Mouse (Mus musculus): Measurements from ENCODE around the gene Ccdc30. TPM values are rescaled to one million over a fixed set of nuclear protein-coding genes. Genes with fewer than 3 reads are reported as not detected.

Ccdc30 gene
- total RNA-seq, 2 experiments from 2014 or later, result 16.3 to 16.9 TPM

DNA sequence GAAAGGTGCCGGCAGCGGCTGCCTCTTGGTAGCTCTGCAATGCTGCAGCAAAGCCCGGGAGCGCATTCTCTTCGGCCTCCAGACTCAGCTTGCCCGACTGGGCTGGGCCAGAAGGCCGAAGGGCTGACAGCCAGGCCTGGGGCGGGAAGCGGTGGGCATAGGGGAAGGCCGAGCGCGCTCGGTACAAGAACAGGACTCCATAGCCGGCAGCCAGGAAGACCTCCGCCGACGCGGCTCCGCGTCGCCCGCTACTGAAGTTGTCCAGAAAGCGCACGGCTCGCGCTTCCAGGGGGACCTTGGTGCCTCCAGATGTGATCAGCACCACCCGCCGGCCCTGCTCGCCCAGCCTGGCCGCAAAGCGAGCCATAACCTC is 6.6 kb upstream of the Ccdc30 start:
- no peak for DNase-seq (ENCODE audit: low spot score in 2 of 2)

DNA sequence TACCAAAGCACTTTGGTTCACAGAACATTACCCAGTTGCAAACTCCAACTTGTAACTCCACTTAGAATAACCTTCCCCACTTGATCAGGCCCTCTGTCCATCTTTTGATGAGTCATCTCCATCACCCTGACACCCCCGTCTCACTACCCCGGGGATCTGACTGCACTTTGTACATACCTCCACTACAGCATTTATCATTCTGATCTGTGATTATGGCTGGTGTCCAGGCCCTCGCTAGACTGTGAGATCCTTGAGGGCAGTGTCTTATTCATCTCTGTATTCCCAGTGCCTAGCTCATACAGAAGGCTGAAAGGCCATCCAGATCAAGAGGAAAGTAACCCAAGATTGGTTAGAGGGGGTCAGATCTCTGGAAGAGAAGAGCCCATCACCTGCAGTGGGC is 5.9 kb upstream of the Ccdc30 start:
- intact Hi-C loops (cut with DNase I), result loop anchor here (5.0 kb wide), 2 partner anchors 41 to 116 kb away; partner anchors contain the start of genes Foxj3 and Frg2f1
- no peak for DNase-seq (ENCODE audit: low spot score in 2 of 2)

More for the DNA sequence above, 6.6 kb upstream of the Ccdc30 start:
- intact Hi-C loops (cut with DNase I), result loop anchor here (5.0 kb wide), 2 partner anchors 40 to 115 kb away; partner anchors contain the start of genes Foxj3 and Frg2f1

DNA sequence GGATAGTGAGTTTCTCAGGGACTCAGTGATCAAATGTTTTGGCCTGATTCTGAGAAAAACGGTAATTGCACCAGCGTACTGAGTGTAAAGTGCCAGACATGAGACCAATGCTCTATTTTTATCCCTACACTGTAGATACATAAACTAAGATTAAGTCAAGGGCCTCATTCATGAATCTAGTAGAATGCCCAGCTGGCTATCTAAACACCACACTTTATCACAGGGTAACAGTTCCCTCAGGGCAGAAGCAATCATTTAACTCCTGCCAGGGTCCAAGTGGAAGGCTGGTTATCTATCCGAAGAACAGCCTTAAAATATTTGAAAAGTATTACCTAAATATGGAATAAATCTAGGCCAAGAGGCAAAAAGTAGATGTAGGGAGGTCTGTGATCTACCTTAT is 2.6 kb upstream of the Ccdc30 start:
- intact Hi-C loops (cut with DNase I), result no loop called here
- DNase-seq (ENCODE audit: low spot score in 2 of 2), result no peak

DNA sequence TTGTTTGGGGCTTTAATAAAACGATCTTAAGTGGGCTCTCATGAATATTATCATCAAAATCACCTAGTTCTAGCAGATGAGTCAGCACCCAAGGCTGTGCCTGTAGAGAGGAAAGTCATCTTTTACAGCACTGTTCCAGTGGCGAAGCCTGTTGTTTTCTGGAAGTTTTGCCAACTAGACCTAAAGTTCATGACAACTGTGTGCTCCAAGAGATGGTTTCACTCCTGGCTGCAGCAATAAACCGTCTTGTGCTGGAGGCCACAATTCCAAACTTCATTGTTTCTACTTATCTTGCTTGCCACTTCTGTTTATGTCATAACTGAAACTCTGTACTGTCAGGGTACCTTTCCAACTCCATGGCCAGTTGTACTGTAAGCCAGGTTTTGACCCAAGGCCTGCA is 1.9 kb upstream of the Ccdc30 start:
- intact Hi-C loops (cut with DNase I), result no loop called here
- no peak for DNase-seq (ENCODE audit: low spot score in 2 of 2)

DNA sequence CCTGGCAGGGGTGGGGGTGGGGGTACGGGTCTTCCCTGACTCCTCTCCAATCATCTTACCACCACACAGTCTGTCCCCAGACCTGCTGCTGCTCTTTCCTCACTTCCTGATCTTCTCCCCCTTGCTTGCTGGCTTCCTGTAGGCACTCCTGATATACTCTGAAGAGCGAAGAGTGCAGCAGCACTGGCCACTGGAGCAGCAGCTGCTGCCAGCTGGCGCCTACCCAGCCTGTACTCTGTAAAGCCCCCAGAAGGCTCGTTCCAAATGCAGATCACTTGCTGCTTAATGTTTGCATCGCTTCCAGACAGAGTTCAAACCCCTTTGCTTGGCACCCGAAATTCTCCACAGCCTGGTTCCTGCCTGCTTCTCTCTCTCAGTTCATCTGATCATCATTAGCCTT is 2.5 kb downstream of the Ccdc30 start:
- intact Hi-C loops (cut with DNase I), result no loop called here
- no peak for DNase-seq (ENCODE audit: low spot score in 2 of 2)

DNA sequence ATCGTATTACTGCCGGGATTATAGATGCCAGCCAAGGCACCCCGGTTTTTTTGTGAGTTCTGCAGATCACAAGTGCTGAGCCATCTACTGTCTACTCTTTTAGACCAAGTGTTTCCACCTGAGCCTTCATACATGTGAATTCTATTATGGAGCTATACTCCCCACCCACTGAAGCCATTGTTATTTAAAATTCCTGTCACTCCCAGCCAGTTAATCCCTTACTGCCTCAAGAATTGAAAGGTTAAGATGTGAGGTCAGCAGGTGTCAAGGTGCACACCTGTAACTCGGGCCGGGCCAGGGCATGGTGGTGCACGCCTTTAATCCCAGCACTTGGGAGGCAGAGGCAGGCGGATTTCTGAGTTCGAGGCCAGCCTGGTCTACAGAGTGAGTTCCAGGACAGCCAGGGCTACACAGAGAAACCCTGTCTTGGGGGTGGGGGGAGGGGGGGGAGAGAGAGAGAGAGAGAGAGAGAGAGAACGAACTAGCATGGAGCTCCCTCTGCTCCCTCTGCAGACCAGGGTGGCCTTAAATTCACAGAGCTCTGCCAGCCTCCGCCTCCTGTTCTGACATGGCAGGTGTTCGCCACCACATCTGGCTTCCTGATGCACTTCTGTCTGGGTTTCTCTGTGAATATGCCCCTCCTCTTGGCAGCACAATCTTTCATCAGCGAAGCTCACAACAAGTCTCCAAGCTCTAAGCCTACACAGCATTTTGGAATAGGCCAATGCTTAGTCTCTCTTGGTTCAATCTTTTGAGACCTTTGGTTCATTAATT is 3.3 kb downstream of the Ccdc30 start:
- DNase-seq (ENCODE audit: low spot score in 2 of 2), result no peak
- intact Hi-C loops (cut with DNase I), result no loop called here

DNA sequence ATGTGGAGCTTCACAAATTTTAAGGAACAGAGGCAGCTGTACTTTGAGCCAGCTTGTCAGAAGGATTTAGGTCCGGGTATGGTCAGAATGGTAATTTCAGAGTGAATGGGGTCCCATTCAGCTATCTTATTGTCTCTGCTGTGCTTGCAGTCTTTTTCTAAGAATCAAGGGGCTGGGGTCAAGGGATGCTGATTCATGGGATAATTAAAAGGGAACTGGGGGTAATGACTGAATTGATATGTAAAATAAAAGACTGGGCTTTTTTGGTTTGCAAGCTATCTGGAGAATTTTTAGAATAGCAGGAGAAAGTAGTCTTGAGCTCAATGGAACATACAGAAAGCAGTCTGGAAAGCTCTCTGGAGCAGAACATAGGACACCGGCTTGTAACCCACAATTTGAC is 11.9 kb downstream of the Ccdc30 start:
- intact Hi-C loops (cut with DNase I), result no loop called here
- no peak for DNase-seq (ENCODE audit: low spot score in 2 of 2)

DNA sequence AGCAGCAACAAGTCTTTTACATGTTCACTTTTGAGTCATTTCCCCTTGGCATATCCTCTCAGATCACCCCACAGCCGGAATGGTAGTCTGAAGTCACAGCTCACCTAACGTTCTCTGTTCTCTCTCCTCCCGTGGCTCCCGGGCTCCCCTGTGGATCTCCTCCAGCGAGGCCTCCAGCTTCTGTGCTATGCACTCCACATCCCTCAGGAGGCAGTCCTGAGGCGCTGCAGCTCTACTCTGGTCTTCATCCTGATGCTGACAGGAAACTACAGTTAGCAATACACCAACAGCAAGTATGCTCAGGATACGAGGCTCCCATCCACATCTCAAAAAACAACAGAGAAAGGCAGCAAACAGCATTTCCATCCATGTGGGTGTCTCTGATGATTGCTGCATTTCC is 14.4 kb downstream of the Ccdc30 start:
- DNase-seq (ENCODE audit: low spot score in 2 of 2), result no peak
- intact Hi-C loops (cut with DNase I), result no loop called here

DNA sequence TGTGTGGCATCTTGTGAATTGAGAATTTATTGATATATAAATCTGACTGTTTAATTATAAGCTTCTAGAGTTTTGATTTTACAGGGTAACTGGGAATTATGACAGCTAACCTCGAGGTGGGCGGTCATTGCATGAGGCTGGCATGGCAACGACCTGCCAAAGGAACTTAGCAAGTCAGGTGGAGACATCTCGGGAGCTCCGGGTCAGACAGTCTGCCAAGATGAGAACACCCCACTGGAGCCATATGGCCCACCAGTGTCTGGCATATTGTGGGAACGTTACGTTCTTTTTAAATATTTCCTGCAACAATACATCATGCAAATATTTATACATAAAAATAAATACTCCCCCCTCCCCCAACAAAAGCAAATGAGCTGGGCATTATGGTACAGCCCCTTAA is 16.6 kb downstream of the Ccdc30 start:
- DNase-seq (ENCODE audit: low spot score in 2 of 2), result no peak
- intact Hi-C loops (cut with DNase I), result no loop called here

DNA sequence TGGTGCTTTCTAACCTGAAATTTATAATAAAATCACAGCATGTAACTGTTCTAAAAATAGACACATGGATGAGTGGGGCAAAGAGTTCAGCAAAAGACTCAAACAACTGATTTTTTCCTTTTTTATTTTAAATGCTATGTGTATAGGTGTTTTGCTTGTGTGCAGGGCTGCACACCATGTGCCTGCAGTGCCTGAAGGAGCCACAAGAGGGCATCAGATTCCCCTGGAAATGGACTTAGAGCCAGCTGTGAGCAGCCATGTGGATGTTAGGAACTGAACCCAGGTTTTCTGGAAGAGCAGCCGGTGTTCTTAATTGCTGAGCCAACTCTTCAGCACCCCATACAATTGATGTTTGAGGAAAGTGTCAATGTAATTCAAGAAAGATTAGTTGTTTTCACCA is 25.0 kb downstream of the Ccdc30 start:
- DNase-seq (ENCODE audit: low spot score in 2 of 2), result no peak
- intact Hi-C loops (cut with DNase I), result no loop called here

DNA sequence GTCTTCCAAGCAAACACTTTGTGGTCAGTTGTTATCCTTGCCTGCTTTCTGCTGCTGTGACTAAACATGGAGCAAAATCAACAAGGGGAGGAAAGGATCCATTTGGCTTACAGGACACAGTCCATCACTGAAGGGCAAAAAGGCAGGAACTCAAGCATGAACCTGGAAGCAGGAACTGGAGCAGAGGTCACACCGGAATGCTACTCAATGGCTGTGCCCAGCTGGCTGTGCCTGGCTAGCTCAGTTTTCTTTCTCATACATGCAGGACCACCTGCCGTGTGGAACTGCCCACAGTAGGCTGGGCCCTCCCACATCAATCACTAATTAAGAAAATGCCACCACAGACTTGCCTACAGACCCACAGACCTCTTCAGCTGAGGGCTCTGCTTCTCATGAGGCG is 26.1 kb downstream of the Ccdc30 start:
- intact Hi-C loops (cut with DNase I), result no loop called here

DNA sequence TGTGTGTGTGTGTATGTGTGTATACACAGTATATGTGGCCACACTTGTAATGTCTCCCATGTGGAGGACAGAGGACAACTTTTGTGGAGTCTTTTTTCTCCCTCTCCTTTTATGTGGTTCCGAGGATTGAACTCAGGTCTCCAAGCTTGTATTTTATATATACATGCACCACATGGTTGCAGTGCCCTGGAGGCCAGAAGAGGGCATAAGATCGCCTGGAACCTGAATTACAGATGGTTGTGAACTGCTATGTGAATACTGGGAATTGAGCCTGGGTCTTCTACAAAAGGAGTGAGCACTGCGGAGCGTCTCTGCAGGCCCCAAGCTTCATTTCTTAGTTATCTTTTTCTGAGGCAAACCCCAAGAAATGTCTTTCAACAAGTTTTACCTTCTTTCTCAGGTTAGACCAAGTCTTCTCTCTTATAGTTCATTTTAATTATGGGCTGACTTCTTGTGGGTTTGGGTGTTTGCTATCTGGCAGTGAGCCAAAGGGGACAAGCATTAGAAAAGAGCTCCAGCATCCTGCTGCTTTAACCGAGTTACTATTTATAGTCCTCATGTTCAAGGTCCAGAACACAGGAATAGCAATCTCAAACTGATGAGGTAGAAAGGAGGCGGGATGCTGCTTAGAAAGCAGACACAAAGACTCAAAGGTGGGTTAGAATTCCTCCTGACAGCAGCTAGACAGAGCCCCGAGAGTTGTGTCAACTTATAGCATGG is 33.7 kb downstream of the Ccdc30 start:
- no peak for DNase-seq (ENCODE audit: low spot score in 2 of 2)
- intact Hi-C loops (cut with DNase I), result no loop called here

More for the DNA sequence above, 26.1 kb downstream of the Ccdc30 start:
- no peak for DNase-seq (ENCODE audit: low spot score in 2 of 2)

DNA sequence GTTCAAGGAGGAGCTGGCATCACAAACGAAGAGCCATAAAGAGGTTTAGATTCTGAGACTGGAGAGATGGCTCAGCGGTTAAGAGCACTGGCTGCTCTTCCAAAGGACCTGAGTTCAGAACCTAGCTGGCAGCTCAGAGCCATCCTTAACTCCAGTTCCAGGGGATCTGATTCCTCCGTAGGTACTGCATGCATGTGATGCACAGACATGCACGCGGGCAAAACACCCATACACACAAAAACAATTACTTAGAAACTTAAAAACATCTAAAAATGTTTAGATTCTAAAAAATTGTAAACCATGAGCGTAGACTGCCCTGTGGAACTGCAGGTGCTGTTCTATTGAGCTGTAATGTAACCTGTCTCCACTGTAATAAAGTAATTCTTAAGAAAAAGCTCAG is 45.9 kb downstream of the Ccdc30 start:
- no peak for DNase-seq (ENCODE audit: low spot score in 2 of 2)
- intact Hi-C loops (cut with DNase I), result no loop called here

DNA sequence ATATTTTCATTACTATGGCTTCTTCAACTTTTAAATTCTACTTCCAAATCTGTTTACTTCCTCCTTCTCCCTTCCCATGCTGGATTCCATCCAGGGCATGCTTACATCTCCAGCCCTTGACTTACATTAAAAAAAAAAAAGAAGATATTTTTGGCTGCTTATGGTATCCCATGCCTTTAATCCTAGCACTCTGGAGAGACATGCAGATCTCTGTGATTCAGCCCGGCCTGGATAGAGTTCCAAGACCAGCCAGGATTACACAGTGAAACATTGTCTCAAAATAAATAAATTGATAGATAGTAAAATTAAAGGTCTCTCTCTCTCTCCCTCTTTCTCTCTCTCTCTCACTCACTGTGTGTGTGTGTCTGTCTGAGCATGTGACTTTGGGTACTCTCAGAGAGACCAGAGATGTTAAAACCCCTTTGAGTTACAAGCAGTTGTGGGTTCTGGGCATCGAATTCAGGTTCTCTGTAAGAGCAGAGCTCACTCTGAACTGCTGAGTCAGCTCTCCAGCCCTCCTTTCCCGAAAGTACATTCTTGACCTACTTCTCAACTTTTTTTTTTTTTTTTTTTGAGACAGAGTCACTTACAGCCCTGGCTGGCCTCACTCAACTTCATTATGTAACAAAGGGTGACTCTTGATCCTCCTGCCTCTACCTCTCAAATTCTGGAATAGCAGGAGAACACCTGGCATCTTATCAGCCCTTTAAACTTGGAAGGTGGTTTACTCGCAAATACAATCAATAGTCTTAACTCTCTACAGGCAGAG is 48.4 kb downstream of the Ccdc30 start:
- DNase-seq (ENCODE audit: low spot score in 2 of 2), result no peak
- intact Hi-C loops (cut with DNase I), result no loop called here

DNA sequence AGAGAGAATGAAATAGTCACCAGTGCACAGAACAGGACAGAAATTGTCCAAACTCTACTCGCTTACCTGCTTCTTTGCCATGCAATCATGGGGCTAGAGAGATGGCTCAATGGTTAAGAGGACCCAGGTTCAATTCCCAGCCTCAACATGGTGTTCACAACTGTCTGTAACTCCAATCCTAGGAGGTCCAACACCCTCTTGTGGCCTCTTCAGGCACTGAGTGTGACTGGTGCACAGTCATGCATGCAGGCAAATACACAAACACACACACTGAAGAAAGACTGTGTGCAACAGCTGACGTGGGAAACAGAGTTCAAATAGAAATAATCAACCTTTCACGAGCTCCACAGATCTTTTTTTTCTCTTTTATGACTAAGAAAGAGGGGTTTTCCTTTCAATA is 53.1 kb downstream of the Ccdc30 start:
- intact Hi-C loops (cut with DNase I), result no loop called here
- no peak for DNase-seq (ENCODE audit: low spot score in 2 of 2)

DNA sequence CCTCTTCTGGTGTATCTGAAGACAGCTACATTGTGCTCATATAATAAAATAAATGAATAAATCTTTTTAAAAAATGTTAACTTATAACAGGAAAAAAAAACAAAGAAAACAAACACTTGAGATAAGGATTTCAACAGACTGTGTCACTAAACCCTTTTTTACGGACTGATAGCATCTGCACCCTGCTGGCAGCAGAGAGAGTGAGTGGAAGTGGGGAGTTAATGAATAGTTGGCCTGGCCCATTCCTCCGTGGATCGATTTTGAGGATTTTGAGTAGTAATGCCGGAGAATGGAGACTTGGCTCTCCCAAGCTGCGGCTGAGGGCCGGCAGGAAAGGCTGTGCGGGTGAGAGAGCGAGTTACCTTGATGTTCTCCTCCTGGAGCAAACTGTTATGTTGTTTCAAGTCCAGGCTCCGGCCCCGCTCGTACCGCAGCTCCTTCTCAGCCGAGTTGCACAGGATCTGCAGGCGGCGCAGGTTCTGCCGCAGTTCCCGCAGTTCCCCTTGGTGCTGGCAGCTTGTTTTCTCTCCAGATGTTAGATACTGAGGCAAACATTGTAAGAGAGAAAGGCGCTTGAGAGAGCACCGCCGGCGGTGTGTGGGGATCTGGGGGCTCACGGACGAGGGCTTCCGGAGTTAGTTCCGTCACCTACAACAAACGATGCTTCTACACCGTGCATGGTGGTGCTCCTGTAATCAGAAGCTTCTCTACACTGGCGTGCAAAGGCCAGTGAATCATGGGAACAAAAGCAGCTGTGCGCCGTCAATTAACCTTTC is 55.9 kb downstream of the Ccdc30 start:
- no peak for DNase-seq (ENCODE audit: low spot score in 2 of 2)
- intact Hi-C loops (cut with DNase I), result no loop called here

DNA sequence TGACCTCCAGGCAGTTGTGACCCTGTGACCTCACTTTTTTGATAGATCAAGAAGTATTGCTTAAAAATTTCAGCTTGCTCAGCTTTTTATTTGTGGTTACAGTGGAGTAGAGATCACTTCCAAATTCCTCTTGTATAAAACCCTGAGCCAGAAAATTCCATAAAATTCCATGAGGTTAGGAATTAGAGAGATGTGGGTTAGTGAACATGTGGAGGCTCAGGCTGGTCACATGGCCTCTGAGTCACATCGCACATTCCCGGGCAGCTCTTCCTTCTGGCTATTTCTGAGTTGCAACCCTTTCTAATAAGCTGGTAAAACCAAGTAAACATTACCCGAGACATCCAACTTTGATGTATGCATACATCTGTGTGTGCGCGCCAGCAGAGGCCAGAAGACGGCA is 69.8 kb downstream of the Ccdc30 start:
- DNase-seq (ENCODE audit: low spot score in 2 of 2), result no peak
- intact Hi-C loops (cut with DNase I), result no loop called here

DNA sequence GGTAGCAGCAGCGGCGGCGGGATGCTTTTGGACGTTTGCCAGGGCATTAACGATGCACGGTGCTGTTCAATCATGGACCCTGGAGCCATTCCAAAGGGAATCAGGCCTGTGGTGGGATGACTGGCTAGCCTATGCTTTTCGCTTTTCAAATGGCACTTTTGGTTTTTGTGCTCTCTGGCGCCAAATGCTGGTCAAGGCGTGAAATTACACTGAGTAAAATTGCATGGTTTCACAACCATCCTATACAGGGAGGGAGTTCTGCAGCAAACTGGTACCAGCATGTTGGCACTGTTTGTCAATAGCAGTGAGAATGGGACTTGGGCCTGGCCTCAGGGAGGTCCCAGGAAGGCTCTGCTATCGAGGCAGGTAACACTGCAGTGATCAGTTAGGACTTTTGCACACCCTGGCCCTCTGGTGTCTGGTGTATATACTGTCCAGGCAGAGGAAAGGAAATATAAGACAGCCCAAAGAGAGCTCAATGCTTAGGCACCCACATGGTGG is 76.4 kb downstream of the Ccdc30 start:
- intact Hi-C loops (cut with DNase I), result no loop called here
- DNase-seq (ENCODE audit: low spot score in 2 of 2), result peak; percentile 16 to 27

DNA sequence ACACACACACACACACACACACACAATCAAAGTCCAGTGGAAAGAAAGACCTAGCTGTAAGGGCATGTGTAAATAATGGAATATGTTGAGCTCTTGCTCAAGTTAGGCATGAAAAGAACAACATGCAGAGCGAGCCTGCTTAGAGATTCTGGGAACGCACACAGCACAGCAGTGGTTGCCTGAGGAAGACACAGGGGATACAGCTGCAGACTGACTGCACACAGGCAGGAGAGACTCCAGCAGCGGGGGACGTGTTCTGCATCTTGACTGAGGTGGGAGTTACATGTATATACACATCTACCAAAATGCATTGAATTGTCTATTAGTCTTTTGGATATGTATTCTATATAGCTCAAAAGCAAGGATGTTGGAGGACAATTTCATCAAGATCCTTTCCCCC is 76.9 kb downstream of the Ccdc30 start:
- intact Hi-C loops (cut with DNase I), result no loop called here
- DNase-seq (ENCODE audit: low spot score in 2 of 2), result peak; percentile 6 to 9

DNA sequence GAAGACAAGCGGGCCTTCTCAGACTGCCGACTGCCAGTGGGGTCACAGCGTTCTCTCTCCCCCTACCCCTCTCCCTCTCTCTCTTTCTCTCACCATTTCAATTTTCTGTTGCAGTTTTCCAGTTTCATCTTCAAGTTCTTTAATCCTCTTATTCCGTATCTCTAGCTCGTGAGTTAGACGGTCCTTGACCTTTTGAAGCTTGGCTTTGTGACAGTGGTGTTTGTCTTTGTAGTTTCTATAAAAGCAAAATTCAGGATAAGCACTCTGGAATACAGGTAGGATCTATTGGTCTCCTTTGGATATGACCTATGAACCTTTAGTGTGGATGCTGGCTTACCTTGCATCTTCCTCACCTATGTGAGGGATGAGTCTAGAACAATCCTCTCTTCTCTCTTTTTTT is 81.8 kb downstream of the Ccdc30 start:
- intact Hi-C loops (cut with DNase I), result no loop called here

More for the DNA sequence above, 81.8 kb downstream of the Ccdc30 start:
- no peak for DNase-seq (ENCODE audit: low spot score in 2 of 2)
